Mouse (Mus musculus): Measurements from ENCODE around the gene Top1.

Top1 gene

GRCm38 (mm10) chr2:160742161-160742609 lies 96.5 kb downstream of the Top1 start:
- no peak for DNase-seq (ENCODE audit: low spot score)

GRCm38 (mm10) chr2:160744040-160744822 lies 98.5 kb downstream of the Top1 start:
- DNase-seq (ENCODE audit: low spot score), result peak; percentile 48

- DNase-seq (ENCODE audit: low spot score), result no peak
Observed at GRCm38 (mm10) chr2:160744823-160745210, 99.1 kb downstream of the Top1 start.

DNA sequence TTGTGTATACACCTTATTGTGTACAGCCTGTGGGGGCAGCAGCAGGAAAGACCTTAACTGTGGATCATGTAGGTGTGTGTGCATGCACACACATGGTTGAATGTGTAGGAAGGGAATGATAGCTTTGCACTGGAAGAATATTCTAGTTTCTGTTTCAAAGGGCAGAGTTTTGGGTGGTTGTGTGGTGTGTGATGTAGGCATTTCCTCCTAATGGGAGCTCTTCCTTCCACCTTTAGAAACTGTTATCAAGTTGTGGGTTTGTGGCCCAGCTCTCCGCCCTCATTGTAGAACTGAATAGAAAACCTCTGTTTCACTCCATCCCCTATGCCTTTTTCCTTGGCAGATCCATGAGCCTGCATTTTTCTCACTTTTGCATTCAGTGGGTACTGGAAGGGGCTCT lies 99.8 kb downstream of the Top1 start:
- no peak for DNase-seq (ENCODE audit: low spot score)

GRCm38 (mm10) chr2:160746637-160747036 lies 100.9 kb downstream of the Top1 start:
- DNase-seq (ENCODE audit: low spot score), result no peak

DNA sequence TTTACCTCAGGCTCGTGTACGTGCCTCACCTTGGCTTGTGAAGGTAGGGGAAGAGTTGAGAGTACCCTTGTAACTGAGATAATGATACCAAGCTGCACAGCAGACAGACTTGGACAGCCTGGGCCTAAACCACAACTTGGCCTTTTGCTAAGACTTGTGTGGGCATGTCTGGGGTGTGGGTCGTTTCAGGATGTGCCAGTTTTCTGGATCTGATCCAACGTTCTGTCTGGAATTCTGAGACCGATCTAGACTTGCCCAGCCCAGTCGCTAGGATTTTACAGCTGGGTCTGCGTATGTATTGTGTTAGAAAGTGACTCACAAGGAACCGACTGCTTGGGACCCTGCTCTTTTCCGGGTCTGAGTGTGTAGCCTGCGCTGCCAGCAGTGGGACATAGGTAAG lies 101.4 kb downstream of the Top1 start:
- DNase-seq (ENCODE audit: low spot score), result no peak

DNA sequence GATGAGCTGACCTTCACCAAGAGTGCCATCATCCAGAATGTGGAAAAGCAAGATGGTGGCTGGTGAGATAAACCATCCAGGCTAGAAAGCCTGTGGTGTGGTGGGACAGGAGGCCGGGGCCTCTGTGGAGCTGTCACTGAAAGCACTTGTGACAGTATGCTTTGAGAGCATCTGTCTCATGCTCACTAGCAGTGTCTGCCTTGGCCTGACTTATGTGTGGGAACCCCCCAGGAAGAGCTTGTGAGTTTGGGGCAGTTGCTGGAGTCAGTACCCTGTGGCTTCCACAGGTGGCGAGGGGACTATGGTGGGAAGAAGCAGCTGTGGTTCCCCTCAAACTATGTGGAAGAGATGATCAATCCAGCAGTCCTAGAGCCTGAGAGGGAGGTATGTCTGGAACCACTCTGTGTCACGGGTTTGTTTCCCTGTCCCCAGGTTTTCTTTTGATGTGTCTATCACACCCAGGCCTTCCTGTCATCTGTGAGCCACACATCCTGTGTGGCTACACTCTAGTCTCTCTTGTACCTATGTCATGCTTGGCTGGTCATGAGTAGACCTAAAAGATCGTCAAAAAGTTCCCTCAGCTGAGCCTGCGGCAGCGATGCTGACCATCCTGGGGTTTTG lies 111.0 kb downstream of the Top1 start:
- no peak for DNase-seq (ENCODE audit: low spot score)

GRCm38 (mm10) chr2:160760433-160761184 lies 114.9 kb downstream of the Top1 start:
- peak; percentile 29 for DNase-seq (ENCODE audit: low spot score)

GRCm38 (mm10) chr2:160763816-160764215 lies 118.1 kb downstream of the Top1 start:
- no peak for DNase-seq (ENCODE audit: low spot score)

DNA sequence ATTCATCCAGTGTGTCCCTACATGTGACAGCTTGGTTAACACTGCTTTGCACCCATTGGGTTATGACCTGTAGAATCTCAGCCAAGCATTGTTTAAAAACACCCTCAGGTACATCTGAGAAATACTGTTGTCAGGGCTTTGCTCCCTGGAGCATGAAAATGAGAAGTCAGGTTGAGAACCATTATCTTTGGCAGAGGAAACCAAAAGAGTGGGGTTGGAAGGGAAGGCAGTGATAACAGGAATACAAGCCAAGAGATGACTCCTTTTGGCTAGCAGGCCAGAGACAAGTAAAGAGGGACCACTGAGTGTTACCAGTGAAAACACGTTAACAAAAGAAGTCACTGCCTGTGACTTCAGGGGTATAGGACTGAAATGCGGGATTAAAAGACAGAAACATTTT lies 118.7 kb downstream of the Top1 start:
- DNase-seq (ENCODE audit: low spot score), result no peak

- no peak for DNase-seq (ENCODE audit: low spot score)
Observed at GRCm38 (mm10) chr2:160765096-160765495, 119.4 kb downstream of the Top1 start.

DNA sequence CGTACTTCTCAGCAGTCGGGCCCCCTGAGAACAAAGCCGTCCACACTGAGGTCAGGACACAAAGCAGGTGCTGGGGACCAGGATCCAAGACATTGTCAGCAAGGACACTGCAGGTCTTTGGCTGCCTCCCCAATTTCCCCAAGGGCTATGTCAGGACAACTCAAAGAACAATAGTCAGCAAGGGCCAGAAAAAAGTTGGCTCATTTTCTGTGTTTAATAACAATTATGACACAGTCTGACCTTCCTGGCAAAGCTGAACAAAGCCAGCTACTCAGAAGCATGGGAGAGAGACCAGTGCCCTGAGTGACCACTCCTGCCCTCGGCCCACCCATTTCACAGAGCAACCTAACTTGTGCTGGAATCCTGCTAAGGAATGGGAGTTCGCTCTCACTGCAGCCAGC lies 120.7 kb downstream of the Top1 start:
- DNase-seq (ENCODE audit: low spot score), result peak; percentile 35

- no peak for DNase-seq (ENCODE audit: low spot score)
Observed at GRCm38 (mm10) chr2:160767201-160767600, 121.5 kb downstream of the Top1 start.

DNA sequence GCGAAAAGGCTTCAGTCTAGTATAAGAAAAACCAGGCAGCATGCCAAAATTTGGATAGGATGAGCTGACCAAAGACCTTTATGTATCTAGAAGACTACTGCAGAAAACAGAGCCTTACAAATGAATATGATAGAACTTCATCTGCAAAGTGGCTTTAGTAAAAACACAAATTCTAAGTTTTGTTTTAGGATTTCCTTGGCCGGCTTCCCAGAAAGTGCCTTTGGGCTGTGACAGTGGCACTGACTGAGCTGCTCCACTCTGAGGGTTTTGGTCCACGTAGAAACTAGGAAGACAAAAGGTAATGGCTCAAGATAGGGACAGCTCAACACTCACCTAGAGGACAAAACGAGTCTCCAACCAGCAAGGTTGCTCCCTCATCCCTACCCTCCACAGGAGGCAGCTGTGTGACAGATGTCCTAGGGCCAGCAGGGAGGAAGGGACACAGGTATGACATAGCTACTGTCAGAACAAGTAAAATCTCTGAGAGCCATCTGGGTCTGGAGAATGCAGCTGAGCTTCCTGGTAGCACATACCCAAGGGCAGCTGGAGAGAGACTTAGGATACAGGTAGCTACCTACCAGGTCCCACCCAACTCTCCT lies 122.5 kb downstream of the Top1 start:
- no peak for DNase-seq (ENCODE audit: low spot score)

DNA sequence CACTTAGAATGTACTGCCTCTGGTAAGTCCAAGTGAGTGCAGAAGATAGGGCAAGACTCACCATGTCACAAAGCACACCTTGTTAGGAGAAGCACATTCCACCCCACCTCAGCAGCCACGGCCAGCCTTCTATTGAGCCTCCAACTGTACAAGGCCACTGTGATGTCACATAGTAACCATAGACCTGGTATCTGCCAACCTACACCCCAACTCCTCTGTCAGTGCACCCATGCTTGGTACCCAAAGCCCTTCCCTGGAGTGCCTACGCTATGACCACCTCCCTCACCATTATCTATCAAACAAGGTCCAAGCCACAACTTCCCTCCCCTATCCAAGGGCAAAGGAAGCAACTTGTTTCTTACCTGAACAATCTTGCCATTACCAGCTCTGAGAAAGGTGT lies 123.3 kb downstream of the Top1 start:
- no peak for DNase-seq (ENCODE audit: low spot score)

- DNase-seq (ENCODE audit: low spot score), result no peak
Observed at GRCm38 (mm10) chr2:160770409-160770808, 124.7 kb downstream of the Top1 start.

DNA sequence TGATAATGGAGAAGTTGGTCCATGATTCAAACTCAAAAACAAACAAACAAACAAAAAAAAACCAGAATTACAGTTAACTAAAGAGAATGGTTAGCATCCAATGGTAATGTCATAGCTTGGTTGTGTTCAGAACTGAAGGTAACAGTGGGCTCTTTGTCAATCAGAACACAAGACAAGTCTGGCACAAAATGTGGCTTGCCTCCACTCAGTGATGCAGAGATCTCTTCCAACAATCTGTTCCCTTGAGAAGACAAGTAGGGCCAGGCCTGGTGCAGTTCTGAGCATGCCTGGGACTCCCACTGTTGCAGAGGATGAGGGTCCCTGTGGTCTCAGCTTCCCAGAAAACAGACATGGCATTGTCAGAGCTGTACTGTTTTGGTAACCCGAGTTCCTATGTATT lies 125.2 kb downstream of the Top1 start:
- no peak for DNase-seq (ENCODE audit: low spot score)

DNA sequence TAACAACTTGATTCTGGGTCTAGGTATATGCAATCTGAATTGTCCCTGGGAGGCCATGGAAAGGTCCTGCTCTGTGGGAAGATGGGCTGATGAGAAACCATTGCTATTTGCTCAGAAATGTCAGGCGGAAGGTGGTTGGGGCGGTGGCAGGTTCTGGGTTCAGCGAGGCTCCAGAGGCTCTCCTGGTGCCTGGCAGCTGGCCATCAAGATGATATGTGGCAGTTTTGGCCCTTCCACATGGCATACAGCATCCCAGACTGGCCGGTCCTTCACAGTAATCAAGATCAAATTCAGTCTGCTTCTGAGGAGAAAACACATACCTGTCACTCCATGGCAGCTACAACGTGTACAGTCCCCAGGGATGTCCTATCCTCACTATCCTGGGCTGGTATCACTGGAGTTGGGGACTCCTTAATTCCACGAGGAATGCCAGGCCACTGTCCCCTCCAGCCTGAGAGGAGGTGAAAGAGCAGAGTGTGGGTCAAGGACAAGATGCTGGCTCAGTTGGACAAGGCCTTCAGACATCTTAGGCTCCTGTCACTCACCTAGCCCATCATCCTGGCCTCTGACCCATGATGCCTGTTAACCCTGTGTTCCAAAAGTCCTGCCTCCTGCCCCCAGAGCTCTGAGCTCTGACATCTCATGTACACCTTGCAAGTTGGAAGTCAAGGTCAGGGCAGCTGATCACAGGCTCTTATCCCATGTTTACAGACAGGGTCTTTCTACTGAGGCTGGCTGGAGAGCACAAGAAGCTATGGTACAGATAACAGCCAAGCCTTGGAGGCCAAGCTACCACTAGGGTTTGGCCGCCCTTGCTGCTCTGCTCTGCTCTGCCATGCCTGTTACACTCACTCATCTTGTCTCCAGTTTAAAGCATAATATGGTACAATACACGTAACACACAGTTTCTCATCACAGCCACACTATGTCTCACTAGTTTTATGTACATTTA lies 125.9 kb downstream of the Top1 start:
- no peak for DNase-seq (ENCODE audit: low spot score)

All from ovary, postnatal 14 days (tissue).